Mouse (Mus musculus): Measurements from ENCODE around the gene Farsb.

Gene Farsb

DNA sequence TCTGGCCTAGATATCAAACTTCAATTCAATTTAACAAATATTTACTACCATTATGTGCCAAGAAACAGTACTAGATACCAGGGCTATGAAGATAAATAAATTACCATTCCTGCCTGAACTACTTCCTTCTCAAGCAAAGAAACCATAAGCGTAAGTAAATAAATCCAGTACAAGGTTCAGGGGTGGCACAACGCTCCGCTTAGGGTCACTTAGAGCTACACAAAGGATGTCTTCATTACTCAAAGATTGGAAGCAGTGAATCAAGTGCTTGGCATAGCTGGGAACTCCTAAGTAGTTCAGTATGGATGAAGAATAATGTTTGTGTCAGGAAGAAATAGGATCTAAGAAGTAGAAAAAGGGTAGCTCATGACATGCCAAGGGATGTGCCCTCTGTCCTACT is 5.3 kb downstream of the Farsb start:
- DNase-seq: no peak

DNA sequence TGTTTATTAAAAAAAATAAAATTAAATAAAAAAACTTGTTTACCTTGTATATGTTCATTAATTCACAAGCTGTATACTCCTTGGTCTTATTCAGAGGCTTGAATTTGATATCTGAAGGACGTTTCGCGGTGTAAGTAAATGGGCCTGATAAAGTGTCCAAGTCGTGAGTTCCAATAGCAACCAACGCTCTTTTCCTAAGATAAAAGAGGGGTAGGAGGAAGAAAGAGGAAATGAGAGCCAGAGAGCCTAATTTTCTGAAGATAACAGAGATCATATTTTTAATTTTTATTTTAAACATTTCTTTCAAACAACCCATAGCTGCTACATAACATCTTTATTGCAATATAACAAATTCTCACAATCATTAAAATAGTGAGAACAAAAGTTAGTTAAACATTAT is 16.3 kb downstream of the Farsb start:
- DNase-seq: no peak

- DNase-seq: peak; percentile 55 to 66
Observed at GRCm38 (mm10) chr1:78454659-78455058, 34.0 kb downstream of the Farsb start.

DNA sequence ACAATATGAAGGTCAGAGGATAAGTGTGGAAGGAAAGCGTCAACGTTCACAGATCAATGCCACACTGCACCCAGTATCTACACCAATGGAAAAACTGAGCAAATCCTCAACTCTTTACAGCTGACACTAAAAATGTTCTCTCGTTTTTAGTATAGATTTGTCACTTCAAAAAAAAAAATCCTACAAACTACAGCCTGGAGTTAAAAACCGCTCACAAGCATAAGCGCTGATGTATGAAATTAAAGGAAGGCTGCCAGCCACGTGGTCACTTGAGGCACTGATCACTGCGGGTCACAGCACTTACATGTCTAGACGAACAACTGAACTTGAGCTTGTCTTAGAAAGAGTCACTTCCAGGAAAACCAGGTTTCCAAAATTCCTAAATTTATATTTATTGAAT is 34.8 kb downstream of the Farsb start:
- DNase-seq: no peak

GRCm38 (mm10) chr1:78452544-78452943 is 36.2 kb downstream of the Farsb start:
- no peak for DNase-seq

- DNase-seq: no peak
Observed at GRCm38 (mm10) chr1:78451070-78451854, 37.4 kb downstream of the Farsb start.

GRCm38 (mm10) chr1:78448091-78448490 is 40.6 kb downstream of the Farsb start:
- no peak for DNase-seq

DNA sequence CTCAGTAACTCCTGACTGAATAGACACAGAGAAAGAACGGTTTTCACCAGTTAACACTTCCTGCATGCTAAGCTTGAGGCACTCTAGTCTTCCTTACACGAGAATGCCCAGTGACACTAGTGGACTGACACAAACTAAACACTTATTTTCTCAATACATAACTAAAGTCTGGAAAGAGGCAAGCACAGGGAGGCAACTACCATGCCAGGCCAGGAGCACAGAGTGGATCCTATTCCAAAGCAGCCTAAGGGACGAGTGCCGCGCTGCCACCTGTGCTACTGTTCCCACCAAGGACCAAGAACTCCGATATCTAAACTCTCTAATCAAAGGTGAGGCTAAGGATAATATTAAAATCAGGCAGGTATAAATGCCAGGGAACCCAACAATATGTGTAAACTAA is 42.0 kb downstream of the Farsb start:
- no peak for DNase-seq

DNA sequence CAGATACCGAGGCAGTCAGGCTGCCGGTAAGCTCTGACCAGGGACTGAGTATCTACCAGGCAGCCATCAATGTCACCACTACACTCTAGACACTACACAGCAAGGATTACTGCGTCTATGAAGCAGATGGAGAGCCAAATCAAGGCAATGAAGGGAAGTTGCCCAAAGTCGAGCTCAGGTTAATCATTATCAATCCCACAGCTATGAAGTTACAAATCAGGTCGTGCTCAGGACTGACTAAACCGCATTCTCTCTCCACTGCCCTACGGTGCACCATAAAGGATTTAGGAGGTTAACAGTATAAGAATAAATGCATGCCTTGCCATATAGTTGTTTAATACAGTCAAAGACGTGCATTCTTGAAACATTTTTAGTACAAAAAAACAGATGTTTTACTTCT is 42.5 kb downstream of the Farsb start:
- no peak for DNase-seq

GRCm38 (mm10) chr1:78443056-78443455 is 45.6 kb downstream of the Farsb start:
- DNase-seq: no peak

GRCm38 (mm10) chr1:78440716-78441115 is 48.0 kb downstream of the Farsb start:
- no peak for DNase-seq

- no peak for DNase-seq
Observed at GRCm38 (mm10) chr1:78437150-78437549, 51.5 kb downstream of the Farsb start.

- no peak for DNase-seq
Observed at GRCm38 (mm10) chr1:78436445-78436844, 52.3 kb downstream of the Farsb start.

DNA sequence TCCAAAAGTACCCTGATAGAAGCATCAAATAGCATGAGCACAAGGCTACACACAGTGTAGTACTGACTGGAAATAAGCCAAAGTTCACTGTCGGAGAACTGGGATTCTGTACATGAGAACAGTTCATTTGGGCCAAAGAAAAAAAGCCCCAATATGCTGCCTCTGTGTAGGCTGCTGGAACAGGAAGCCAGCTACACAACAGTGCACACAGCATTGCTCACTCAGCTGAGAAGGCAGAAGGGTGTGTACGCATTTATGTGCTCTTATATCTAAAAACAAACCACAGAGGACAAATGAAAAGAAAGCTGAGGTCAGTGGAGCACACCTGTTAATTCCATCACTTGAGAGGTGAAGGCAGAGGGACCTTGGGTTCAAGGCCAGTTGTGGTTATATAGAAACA is 52.7 kb downstream of the Farsb start:
- DNase-seq: no peak

DNA sequence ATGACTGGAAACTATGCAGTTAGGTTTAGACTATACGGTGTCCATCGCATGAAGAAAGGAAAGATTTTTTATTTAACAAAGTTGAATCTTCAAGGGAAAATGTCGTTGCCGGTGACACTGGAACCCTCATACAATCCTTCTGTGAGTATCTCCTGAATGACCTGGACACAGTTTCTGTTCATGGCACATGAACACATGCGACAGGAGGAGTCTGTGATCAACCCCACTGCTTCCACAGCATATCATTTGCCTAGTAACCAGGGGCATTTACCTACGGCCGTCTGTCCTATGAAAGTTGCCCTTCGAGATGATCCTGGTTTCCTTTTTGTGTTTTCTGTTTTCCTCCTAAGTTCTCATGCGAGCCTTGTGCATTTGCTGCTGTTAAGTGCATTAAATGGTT is 55.2 kb downstream of the Farsb start:
- DNase-seq: no peak

GRCm38 (mm10) chr1:78428851-78429250 is 59.8 kb downstream of the Farsb start:
- no peak for DNase-seq

DNA sequence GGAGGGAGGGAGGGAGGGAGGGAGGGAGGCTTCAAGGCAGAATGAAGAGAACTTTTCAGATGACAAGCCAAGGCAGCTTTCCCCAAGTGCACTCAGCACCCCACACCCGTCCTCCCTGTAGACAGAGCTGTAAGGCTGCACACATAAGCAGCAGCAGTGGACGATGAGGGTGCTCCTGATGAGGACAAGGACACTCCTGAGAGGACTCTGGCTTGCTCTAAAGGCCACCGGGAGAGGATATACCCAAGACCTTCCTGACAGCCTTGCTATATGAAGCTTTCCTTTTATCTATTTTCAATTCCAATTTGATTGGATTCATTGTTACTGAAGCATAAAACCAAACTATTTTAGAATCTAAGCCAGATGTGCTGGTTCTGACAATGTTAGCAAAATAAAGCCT is 61.9 kb downstream of the Farsb start:
- DNase-seq: no peak

GRCm38 (mm10) chr1:78425793-78426700 is 62.6 kb downstream of the Farsb start:
- DNase-seq: peak; percentile 32 to 42

- no peak for DNase-seq
Observed at GRCm38 (mm10) chr1:78425309-78425708, 63.4 kb downstream of the Farsb start.

- no peak for DNase-seq
Observed at GRCm38 (mm10) chr1:78424848-78425247, 63.8 kb downstream of the Farsb start.

- no peak for DNase-seq
Observed at GRCm38 (mm10) chr1:78422576-78422975, 66.1 kb downstream of the Farsb start.

GRCm38 (mm10) chr1:78421749-78422148 is 66.9 kb downstream of the Farsb start:
- DNase-seq: no peak

DNA sequence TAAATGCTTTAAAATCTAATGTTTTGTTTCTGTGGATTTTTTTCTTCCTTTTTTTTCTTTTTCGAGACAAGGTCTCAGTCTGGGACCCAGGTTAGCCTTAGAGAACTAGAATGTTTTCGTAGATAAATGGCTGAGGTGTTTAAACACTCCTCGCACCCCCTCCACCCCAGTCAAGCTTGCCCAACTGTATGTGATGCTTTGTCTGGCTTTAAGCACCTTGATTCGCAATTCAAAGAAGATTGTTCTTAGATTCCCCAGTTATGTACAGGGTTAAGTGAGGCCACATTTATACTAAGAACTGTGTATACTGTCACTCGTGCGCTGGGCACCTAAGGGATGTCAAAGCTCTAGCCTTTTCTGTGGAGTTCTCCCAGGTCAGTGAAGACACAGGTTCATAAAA is 68.4 kb downstream of the Farsb start:
- no peak for DNase-seq

DNA sequence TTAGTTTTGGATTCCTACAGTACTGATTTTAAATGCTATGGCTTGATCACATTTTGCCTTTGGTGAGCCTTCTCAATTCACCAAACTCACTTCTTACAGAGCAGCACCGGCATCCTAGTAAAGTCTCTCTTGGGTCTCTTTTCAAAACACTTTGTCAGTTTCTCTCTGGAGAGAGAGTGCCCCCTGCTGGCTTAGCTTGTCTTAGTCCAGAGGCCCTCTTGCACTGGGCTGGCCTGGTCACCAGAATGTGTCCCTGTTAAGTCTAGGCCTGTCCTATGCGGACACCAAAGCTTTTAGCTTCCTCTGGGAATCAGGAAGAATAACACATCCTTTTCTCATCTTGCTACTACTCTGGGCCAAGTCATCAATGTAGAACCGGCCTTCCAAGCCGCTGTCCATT is 69.1 kb downstream of the Farsb start:
- DNase-seq: peak; percentile 92
